Mouse (Mus musculus): ENCODE measurements at regions not wholly inside any gene's neighbourhood (a gene's known extent, or its start where the extent isn't known, plus 50 kb on each side); places are given as distances from the start of the nearest gene placed in this dataset.
"Not testable (repeated sequence)": the region's sequence is repeated elsewhere in the genome, so short reads cannot be mapped to it uniquely, and the experiment has no call there.

GRCm38 (mm10) chr10:8136662-8137061 lies 180.6 kb upstream of the Tab2 start:
- Histone ChIP-seq H3K4me1 (ENCODE audit: control insufficient read depth, insufficient read depth, low read length) (no peaks in the 10 kb centered on the region), H3K27ac (ENCODE audit: insufficient read depth, low read length) (no peak overlapping the region), H3K4me3 (ENCODE audit: insufficient read depth, low read length) (no peak overlapping the region)
- TF ChIP-seq POLR2A (IDR thresholded peaks at IDR 0.05; ENCODE audit: low read depth, low read length) = no peak
- no peak for TF ChIP-seq CTCF (IDR thresholded peaks at IDR 0.05; ENCODE audit: borderline replicate concordance, insufficient read depth, low read length)

- Histone ChIP-seq H3K4me1 (ENCODE audit: control insufficient read depth, insufficient read depth, low read length) (no peaks in the 10 kb centered on the region), H3K4me3 (ENCODE audit: insufficient read depth, low read length) (no peak overlapping the region), H3K27ac (ENCODE audit: insufficient read depth, low read length) (no peak overlapping the region)
- TF ChIP-seq CTCF (IDR thresholded peaks at IDR 0.05; ENCODE audit: borderline replicate concordance, insufficient read depth, low read length) = no peak
Measured at GRCm38 (mm10) chr10:8135272-8135671, 179.2 kb upstream of the Tab2 start.

- no peaks in the 10 kb centered on the region for H3K4me1 ChIP-seq (ENCODE audit: control insufficient read depth, insufficient read depth, low read length)
- no peak for TF ChIP-seq POLR2A (IDR thresholded peaks at IDR 0.05; ENCODE audit: low read depth, low read length)
- TF ChIP-seq CTCF (IDR thresholded peaks at IDR 0.05; ENCODE audit: borderline replicate concordance, insufficient read depth, low read length) = no peak
- no peak overlapping the region for H3K4me3 ChIP-seq (ENCODE audit: insufficient read depth, low read length)
- H3K27ac ChIP-seq (ENCODE audit: insufficient read depth, low read length) = no peak overlapping the region
Measured at GRCm38 (mm10) chr10:8134398-8134797, 178.4 kb upstream of the Tab2 start.

GRCm38 (mm10) chr10:8133451-8133952 lies 177.5 kb upstream of the Tab2 start:
- H3K4me3 ChIP-seq (ENCODE audit: insufficient read depth, low read length) = no peak overlapping the region
- TF ChIP-seq CTCF (IDR thresholded peaks at IDR 0.05; ENCODE audit: borderline replicate concordance, insufficient read depth, low read length) (no peak), POLR2A (IDR thresholded peaks at IDR 0.05; ENCODE audit: low read depth, low read length) (no peak)
- H3K27ac ChIP-seq (ENCODE audit: insufficient read depth, low read length) = no peak overlapping the region
- H3K4me1 ChIP-seq (ENCODE audit: control insufficient read depth, insufficient read depth, low read length) = no peaks in the 10 kb centered on the region

- H3K4me1 ChIP-seq (ENCODE audit: control insufficient read depth, insufficient read depth, low read length) = no peaks in the 10 kb centered on the region
- TF ChIP-seq POLR2A (IDR thresholded peaks at IDR 0.05; ENCODE audit: low read depth, low read length) (no peak), CTCF (IDR thresholded peaks at IDR 0.05; ENCODE audit: borderline replicate concordance, insufficient read depth, low read length) (no peak)
- no peak overlapping the region for H3K4me3 ChIP-seq (ENCODE audit: insufficient read depth, low read length)
- no peak overlapping the region for H3K27ac ChIP-seq (ENCODE audit: insufficient read depth, low read length)
Measured at GRCm38 (mm10) chr10:8132795-8133194, 176.8 kb upstream of the Tab2 start.

GRCm38 (mm10) chr10:8130472-8131241 lies 174.6 kb upstream of the Tab2 start:
- Histone ChIP-seq H3K27ac (ENCODE audit: insufficient read depth, low read length) (no peak overlapping the region), H3K4me1 (ENCODE audit: control insufficient read depth, insufficient read depth, low read length) (no peaks in the 10 kb centered on the region), H3K4me3 (ENCODE audit: insufficient read depth, low read length) (no peak overlapping the region)
- no peak for TF ChIP-seq POLR2A (IDR thresholded peaks at IDR 0.05; ENCODE audit: low read depth, low read length)
- no peak for TF ChIP-seq CTCF (IDR thresholded peaks at IDR 0.05; ENCODE audit: borderline replicate concordance, insufficient read depth, low read length)

GRCm38 (mm10) chr10:8130057-8130456 lies 174.0 kb upstream of the Tab2 start:
- Histone ChIP-seq H3K4me3 (ENCODE audit: insufficient read depth, low read length) (no peak overlapping the region), H3K27ac (ENCODE audit: insufficient read depth, low read length) (no peak overlapping the region), H3K4me1 (ENCODE audit: control insufficient read depth, insufficient read depth, low read length) (no peaks in the 10 kb centered on the region)
- TF ChIP-seq CTCF (IDR thresholded peaks at IDR 0.05; ENCODE audit: borderline replicate concordance, insufficient read depth, low read length) = no peak

GRCm38 (mm10) chr10:8124124-8124523 lies 168.1 kb upstream of the Tab2 start:
- TF ChIP-seq POLR2A (IDR thresholded peaks at IDR 0.05; ENCODE audit: low read depth, low read length) = no peak
- no peak for TF ChIP-seq CTCF (IDR thresholded peaks at IDR 0.05; ENCODE audit: borderline replicate concordance, insufficient read depth, low read length)
- Histone ChIP-seq H3K4me1 (ENCODE audit: control insufficient read depth, insufficient read depth, low read length) (no peaks in the 10 kb centered on the region), H3K27ac (ENCODE audit: insufficient read depth, low read length) (no peak overlapping the region), H3K4me3 (ENCODE audit: insufficient read depth, low read length) (no peak overlapping the region)

GRCm38 (mm10) chr10:8121895-8122294 lies 165.9 kb upstream of the Tab2 start:
- Histone ChIP-seq H3K27ac (ENCODE audit: insufficient read depth, low read length) (no peak overlapping the region), H3K4me1 (ENCODE audit: control insufficient read depth, insufficient read depth, low read length) (peaks cover 1% of the 10 kb centered on the region; the same call in 1 of the 2 replicates), H3K4me3 (ENCODE audit: insufficient read depth, low read length) (no peak overlapping the region)
- TF ChIP-seq CTCF (IDR thresholded peaks at IDR 0.05; ENCODE audit: borderline replicate concordance, insufficient read depth, low read length) = no peak
- TF ChIP-seq POLR2A (IDR thresholded peaks at IDR 0.05; ENCODE audit: low read depth, low read length) = no peak

- H3K4me1 ChIP-seq (ENCODE audit: control insufficient read depth, insufficient read depth, low read length) = peaks cover 5% of the 10 kb centered on the region; the same call in 1 of the 2 replicates
- no peak for TF ChIP-seq CTCF (IDR thresholded peaks at IDR 0.05; ENCODE audit: borderline replicate concordance, insufficient read depth, low read length)
- TF ChIP-seq POLR2A (IDR thresholded peaks at IDR 0.05; ENCODE audit: low read depth, low read length) = no peak
- H3K27ac ChIP-seq (ENCODE audit: insufficient read depth, low read length) = peak overlapping the region; percentile 57; the same call in 1 of the 2 replicates
- H3K4me3 ChIP-seq (ENCODE audit: insufficient read depth, low read length) = no peak overlapping the region
Measured at GRCm38 (mm10) chr10:8116821-8117220, 160.8 kb upstream of the Tab2 start.

- not testable (repeated sequence) for H3K4me1 ChIP-seq (ENCODE audit: control insufficient read depth, insufficient read depth, low read length); H3K27ac ChIP-seq (ENCODE audit: insufficient read depth, low read length); H3K4me3 ChIP-seq (ENCODE audit: insufficient read depth, low read length)
Measured at GRCm38 (mm10) chr10:8114932-8115331, 158.9 kb upstream of the Tab2 start.
